Mouse (Mus musculus) forebrain, embryonic 16.5 days (tissue): Measurements from ENCODE around the gene Bcam. TPM values are rescaled to one million over a fixed set of nuclear protein-coding genes. Genes with fewer than 3 reads are reported as not detected.

Experiments
- ATAC-seq: fragments of 200-750 bp; cut with Nextera tagmentation; 2 replicates; pipeline ENCODE4 v1.8.0; 2017; ENCODE audit warnings: mild to moderate bottlenecking, moderate library complexity
- H3K27ac ChIP-seq: fragments of 300-500 bp; sonication (generic); 2 replicates; pipeline ENCODE4 v1.5.1; 2014; ENCODE audit warnings: low read length, control low read depth
- H3K27me3 ChIP-seq: fragments of 300-500 bp; sonication (generic); replicated peaks from 2 replicates; pipeline ENCODE4 v1.6.1; 2014; ENCODE audit warnings: low read length; ENCODE audit not compliant: control insufficient read depth, insufficient read depth
- H3K36me3 ChIP-seq: fragments of 300-500 bp; sonication (generic); 2 replicates; pipeline ENCODE4 v1.6.1; 2014; ENCODE audit not compliant: control insufficient read depth, insufficient read depth
- H3K4me1 ChIP-seq: fragments of 300-500 bp; sonication (generic); replicated peaks from 2 replicates; pipeline ENCODE4 v1.6.1; 2014; ENCODE audit warnings: low read length; ENCODE audit not compliant: control insufficient read depth, insufficient read depth
- H3K4me2 ChIP-seq: fragments of 300-500 bp; sonication (generic); 2 replicates; pipeline ENCODE4 v1.6.1; 2014; ENCODE audit warnings: mild to moderate bottlenecking, low read length, control low read depth
- H3K4me3 ChIP-seq: fragments of 300-500 bp; sonication (generic); replicated peaks from 2 replicates; pipeline ENCODE4 v1.5.1; 2014; ENCODE audit warnings: mild to moderate bottlenecking, low read length, control low read depth
- H3K9ac ChIP-seq: fragments of 300-500 bp; sonication (generic); replicated peaks from 2 replicates; pipeline ENCODE4 v1.6.1; 2014; ENCODE audit warnings: low read depth, low read length, control low read depth
- H3K9me3 ChIP-seq: fragments of 300-500 bp; sonication (generic); 2 replicates; pipeline ENCODE4 v1.6.1; 2016; ENCODE audit warnings: low read length; ENCODE audit not compliant: control insufficient read depth
- WGBS: fragments of 180-500 bp; shearing (Covaris S2); extraction: QIAGEN DNeasy Blood & Tissue Kit; methylation state at CpG from one replicate; pipeline ENCODE4 v1.1.7; 2014; 5-methylcytosine and 5-hydroxymethylcytosine counted together
- polyA plus RNA-seq: library from polyadenylated mRNA; unstranded; fragments of >200 nt; fragmentation: Nextera tagmentation; extraction: Ambion mirVana; gene quantifications from 2 replicates; pipeline ENCODE4 v1.2.1, GENCODE M21; 2015

The Bcam gene
- polyA plus RNA-seq, 1 experiment from 2014 or later = 7.9 TPM

DNA sequence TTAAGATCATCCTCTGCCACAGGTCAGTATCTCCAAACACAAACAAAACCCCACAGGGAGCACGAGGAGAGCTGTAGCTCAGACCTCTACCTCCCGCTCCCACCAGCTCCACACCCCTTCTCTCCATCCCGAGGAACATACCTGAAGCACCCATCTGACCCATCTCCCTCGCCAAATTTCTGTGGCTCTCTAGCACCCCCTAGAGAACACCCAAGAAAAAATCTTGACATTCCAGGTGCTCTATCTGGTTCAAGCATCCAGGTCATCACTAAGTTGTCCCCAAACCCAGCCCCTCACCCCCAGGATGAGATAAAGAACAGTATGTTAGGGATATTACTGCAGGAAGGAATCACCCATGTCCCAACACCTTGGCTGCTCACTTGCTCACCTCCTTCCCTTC, 57.6 kb downstream of the Bcam start:
- H3K9ac ChIP-seq = no peak overlapping the region
- no peaks in the 10 kb centered on the region for H3K9me3 ChIP-seq
- no peak for ATAC-seq
- peaks cover 17% of the 10 kb centered on the region for H3K4me1 ChIP-seq
- H3K4me3 ChIP-seq = no peak overlapping the region
- 57% methylated on average over 4 of the region's 4 CpGs for WGBS
- H3K27me3 ChIP-seq = no peaks in the 10 kb centered on the region
- H3K36me3 ChIP-seq = peaks cover 8% of the 10 kb centered on the region; the same call in 1 of the 2 replicates
- no peak overlapping the region for H3K27ac ChIP-seq
- no peak overlapping the region for H3K4me2 ChIP-seq

DNA sequence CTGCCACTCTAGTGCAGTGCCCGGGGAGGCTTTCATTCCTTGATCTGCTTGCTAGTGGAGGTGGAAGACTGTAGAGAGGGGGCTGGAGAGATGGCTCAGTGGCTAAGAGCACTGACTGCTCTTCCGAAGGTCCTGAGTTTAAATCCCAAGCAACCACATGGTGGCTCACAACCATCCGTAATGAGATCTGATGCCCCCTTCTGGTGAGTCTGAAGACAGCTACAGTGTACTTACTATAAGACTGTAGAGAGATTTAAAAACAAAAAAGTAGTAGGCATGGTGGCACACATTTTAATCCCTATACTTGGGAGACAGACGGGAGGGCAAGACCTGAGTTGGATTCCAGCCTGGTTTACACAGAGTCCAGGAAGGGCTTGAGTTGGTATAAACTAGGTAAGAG, 58.4 kb downstream of the Bcam start:
- Histone ChIP-seq H3K4me2 (no peak overlapping the region), H3K36me3 (peaks cover 11% of the 10 kb centered on the region; the same call in 1 of the 2 replicates), H3K9ac (no peak overlapping the region), H3K27ac (no peak overlapping the region), H3K4me3 (no peak overlapping the region), H3K9me3 (no peaks in the 10 kb centered on the region), H3K27me3 (no peaks in the 10 kb centered on the region), H3K4me1 (peaks cover 17% of the 10 kb centered on the region)
- WGBS = 72% methylated on average over 4 of the region's 4 CpGs
- no peak for ATAC-seq

DNA sequence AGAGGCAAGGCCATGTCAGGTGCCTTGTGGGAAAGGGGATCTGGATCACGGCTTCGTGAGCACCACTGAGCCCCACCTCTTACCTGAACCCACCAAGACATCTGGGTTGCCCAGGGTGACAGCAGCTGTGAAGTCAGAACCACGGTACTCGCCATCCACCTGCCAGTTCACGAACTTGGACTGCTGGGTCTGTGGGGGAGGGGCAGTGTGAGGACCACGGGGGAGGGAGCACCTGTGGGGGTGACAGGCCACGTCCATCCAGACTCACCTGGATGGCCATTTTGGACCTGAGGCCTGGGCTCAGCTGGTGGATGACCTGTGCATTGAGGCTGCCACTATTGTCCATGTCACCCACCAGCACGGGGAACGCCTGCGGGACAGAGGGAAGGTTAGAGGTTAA, 60.2 kb downstream of the Bcam start:
- Histone ChIP-seq H3K4me2 (no peak overlapping the region), H3K36me3 (peaks cover 14% of the 10 kb centered on the region; the same call in 1 of the 2 replicates), H3K27ac (no peak overlapping the region), H3K9me3 (no peaks in the 10 kb centered on the region), H3K4me3 (no peak overlapping the region), H3K9ac (no peak overlapping the region), H3K4me1 (peaks cover 9% of the 10 kb centered on the region), H3K27me3 (no peaks in the 10 kb centered on the region)
- no peak for ATAC-seq
- 94% methylated on average over 10 of the region's 10 CpGs for WGBS

Other genes with a start within 250 kb of the Bcam start
- 31.9 and 38.8 TPM in 2 replicates for gene Ppp1r37, start 207.9 kb downstream of the Bcam start, polyA plus RNA-seq
- 0.26 TPM in 1 of 2 replicates, not detected in the other for gene Zfp296, start 193.7 kb downstream of the Bcam start, polyA plus RNA-seq
- 120 and 124 TPM in 2 replicates for gene Gemin7, start 193.4 kb downstream of the Bcam start, polyA plus RNA-seq
- gene Clasrp, start 166.5 kb downstream of the Bcam start, polyA plus RNA-seq = 57.2 and 57.6 TPM in 2 replicates
- gene Relb, start 141.6 kb downstream of the Bcam start, polyA plus RNA-seq = 3.9 and 4.5 TPM in 2 replicates
- gene Clptm1, start 106.0 kb downstream of the Bcam start, polyA plus RNA-seq = 91.2 and 92.5 TPM in 2 replicates
- not detected in 2 replicates for gene Apoc2, start 93.1 kb downstream of the Bcam start, polyA plus RNA-seq
- gene Gm44805, start 89.6 kb downstream of the Bcam start, polyA plus RNA-seq = not detected in 2 replicates
- gene Apoc4, start 89.5 kb downstream of the Bcam start, polyA plus RNA-seq = not detected in 2 replicates
- gene Apoc1, start 78.4 kb downstream of the Bcam start, polyA plus RNA-seq = 0.58 and 1.8 TPM in 2 replicates
- 269 and 326 TPM in 2 replicates for gene Apoe, start 71.8 kb downstream of the Bcam start, polyA plus RNA-seq
- gene Tomm40, start 55.6 kb downstream of the Bcam start, polyA plus RNA-seq = 109 TPM in 2 replicates
- gene Nectin2, start 20.5 kb downstream of the Bcam start, polyA plus RNA-seq = 42.3 and 48.4 TPM in 2 replicates
- not detected in 2 replicates for gene Cblc, start 25.8 kb upstream of the Bcam start, polyA plus RNA-seq
- gene Bcl3, start 51.8 kb upstream of the Bcam start, polyA plus RNA-seq = 0.30 and 0.92 TPM in 2 replicates
- 8.8 and 11.8 TPM in 2 replicates for gene Gm19345, start 81.0 kb upstream of the Bcam start, polyA plus RNA-seq
- 0.46 and 0.77 TPM in 2 replicates for gene Ceacam16, start 90.3 kb upstream of the Bcam start, polyA plus RNA-seq
- not detected in 2 replicates for gene Ceacam19, start 116.9 kb upstream of the Bcam start, polyA plus RNA-seq
- 7.6 and 10.3 TPM in 2 replicates for gene Pvr, start 150.1 kb upstream of the Bcam start, polyA plus RNA-seq
- gene Igsf23, start 179.7 kb upstream of the Bcam start, polyA plus RNA-seq = not detected in 2 replicates
- not detected in 2 replicates for gene Ceacam20, start 194.4 kb upstream of the Bcam start, polyA plus RNA-seq
- not detected in 2 replicates for gene Nlrp9b, start 220.4 kb upstream of the Bcam start, polyA plus RNA-seq